Mouse (Mus musculus) frontal cortex, postnatal 14 days (tissue): ENCODE data around the gene Sbk1.

Source experiments
- DNase-seq, 2 experiments: peaks; one replicate each; pipeline ENCODE4 v3.0.0; 2022; ENCODE audit warnings: low spot score in 2 of 2

The Sbk1 gene

GRCm38 (mm10) chr7:126338906-126339305 lies 66.5 kb downstream of the Sbk1 start:
- no peak for DNase-seq

DNA sequence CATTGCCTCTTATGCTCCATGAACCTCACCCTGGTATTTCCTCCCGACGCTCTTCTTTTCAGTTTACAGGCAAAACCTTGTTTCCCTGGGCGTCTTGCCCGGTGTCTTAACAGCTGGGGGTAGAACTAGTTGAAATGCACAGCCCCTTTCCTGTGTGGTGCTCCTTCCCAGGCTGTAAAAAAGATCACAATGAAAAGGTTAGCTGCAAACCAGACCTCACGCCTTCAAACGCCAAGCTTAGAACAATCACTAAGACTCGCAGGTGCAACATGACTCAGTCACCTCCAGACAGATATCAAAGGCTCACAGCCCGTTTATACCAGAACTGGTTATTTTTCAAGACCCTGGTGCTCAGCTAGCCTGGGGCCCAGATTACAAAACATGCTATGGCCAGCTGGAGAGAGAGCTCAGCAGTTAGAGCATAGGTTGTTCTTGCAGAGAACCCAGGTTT lies 67.1 kb downstream of the Sbk1 start:
- DNase-seq: no peak

GRCm38 (mm10) chr7:126340206-126340618 lies 67.8 kb downstream of the Sbk1 start:
- no peak for DNase-seq

GRCm38 (mm10) chr7:126340896-126341295 lies 68.5 kb downstream of the Sbk1 start:
- DNase-seq: no peak
